Mouse (Mus musculus) lung, adult 2 months (tissue): ENCODE data around the gene Foxp1.

Source experiments
- CTCF ChIP-seq: fragments of 200-500 bp; IDR thresholded peaks from 2 replicates; pipeline ENCODE4 v1.5.1; 2011; ENCODE audit warnings: mild to moderate bottlenecking, low read length, control low read depth; ENCODE audit not compliant: insufficient read depth
- POLR2A ChIP-seq: fragments of 200-500 bp; IDR thresholded peaks from 2 replicates; pipeline ENCODE4 v1.6.1; 2011; ENCODE audit warnings: low read depth, mild to moderate bottlenecking, control low read depth, low read length, borderline replicate concordance; ENCODE audit errors: extremely low read depth

DNA sequence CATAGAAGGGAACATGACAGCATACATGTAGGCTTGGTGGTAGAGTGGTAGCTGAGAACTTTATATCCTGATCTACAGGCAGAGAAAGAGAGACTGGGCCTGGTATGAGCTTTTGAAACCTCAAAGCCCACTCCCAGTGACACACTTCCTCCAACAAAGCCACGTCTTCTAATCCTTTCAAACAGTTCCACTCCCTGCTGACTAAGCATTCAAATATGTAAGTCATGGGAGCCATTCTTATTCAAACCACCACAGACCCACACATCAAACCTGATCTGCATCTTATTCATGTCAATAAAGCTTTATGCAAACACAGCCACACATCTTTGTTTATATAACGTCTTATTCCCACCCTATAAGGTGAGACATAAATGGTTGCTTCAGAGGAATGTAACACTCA, 646.1 kb downstream of the Foxp1 start:
- no peak for TF ChIP-seq POLR2A
- no peak for TF ChIP-seq CTCF
